Mouse (Mus musculus): ENCODE data around the gene Capza3. TPM values are rescaled to one million over a fixed set of nuclear protein-coding genes. Genes with fewer than 3 reads are reported as not detected.
A peak's percentile ranks its signal among the peaks of the same experiment; 100 is the strongest.

Capza3 gene
- total and polyA plus RNA-seq, 2 experiments from 2014 or later, result not detected

DNA sequence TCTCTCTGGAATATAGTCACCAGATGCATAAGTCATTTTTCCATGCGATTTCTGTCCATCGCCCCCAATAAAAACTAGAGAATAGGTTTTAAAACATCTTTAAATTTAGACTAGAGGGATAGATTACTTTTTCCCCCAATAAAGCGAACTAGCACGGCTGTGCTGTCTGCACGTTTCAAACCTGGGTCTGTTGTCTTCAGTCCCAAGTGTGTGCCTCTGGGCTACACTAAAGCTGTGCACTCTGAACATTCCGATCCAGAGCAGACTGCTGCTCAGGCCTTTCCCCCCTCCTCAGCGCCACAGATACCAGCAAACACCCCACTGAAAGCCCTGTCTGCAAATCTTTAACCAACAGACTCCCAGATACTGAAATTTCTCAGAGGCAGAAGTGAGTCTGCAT, 39.9 kb downstream of the Capza3 start:
- H3K36me3 ChIP-seq (ENCODE audit: insufficient read depth), result no peaks in the 10 kb centered on the region
- 0 out of 2 replicates have a peak, but pooled peaks cover 4% of the 10 kb centered on the region for H3K9me3 ChIP-seq (ENCODE audit: low read length)
- no peak overlapping the region for H3K4me2 ChIP-seq (ENCODE audit: low read depth)
- no peaks in the 10 kb centered on the region for H3K4me1 ChIP-seq (ENCODE audit: insufficient read depth)
- no peak overlapping the region for H3K4me3 ChIP-seq (ENCODE audit: low read depth, low read length)
- WGBS, result 89% methylated on average over 7 of the region's 7 CpGs
- H3K27me3 ChIP-seq (ENCODE audit: insufficient read depth, low read length), result no peaks in the 10 kb centered on the region
- ATAC-seq (no peak), DNase-seq (no peak)
- no peak overlapping the region for H3K9ac ChIP-seq
- no peak overlapping the region for H3K27ac ChIP-seq (ENCODE audit: low read depth, low read length)
- no peak for TF ChIP-seq CTCF (IDR thresholded peaks at IDR 0.05; ENCODE audit: low read depth)

DNA sequence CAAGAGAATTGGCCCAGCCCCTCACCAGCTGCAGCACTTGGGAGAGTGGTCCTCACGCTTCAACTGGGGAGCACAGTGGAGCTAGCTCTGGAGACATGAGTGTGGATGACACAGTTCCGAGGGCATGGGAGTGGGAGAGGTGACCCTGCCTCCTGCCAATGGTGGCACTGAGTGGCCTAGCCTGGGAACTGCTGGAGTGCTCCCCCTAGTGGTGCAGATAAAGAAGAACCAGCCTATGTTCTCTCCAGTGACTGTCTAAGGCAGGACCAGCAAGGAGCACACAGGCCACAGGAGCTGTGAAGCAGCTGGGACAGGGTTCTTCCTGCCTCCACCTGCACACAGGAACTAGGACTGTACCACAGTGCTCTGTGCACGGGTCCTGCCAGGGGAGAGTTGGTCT, 40.7 kb downstream of the Capza3 start:
- 82% methylated on average over 3 of the region's 3 CpGs for WGBS
- DNase-seq (no peak), ATAC-seq (no peak)
- Histone ChIP-seq H3K9ac (no peak overlapping the region), H3K4me1 (ENCODE audit: insufficient read depth) (no peaks in the 10 kb centered on the region), H3K9me3 (ENCODE audit: low read length) (0 out of 2 replicates have a peak, but pooled peaks cover 4% of the 10 kb centered on the region), H3K27me3 (ENCODE audit: insufficient read depth, low read length) (no peaks in the 10 kb centered on the region), H3K4me2 (ENCODE audit: low read depth) (no peak overlapping the region), H3K4me3 (ENCODE audit: low read depth, low read length) (no peak overlapping the region), H3K27ac (ENCODE audit: low read depth, low read length) (no peak overlapping the region), H3K36me3 (ENCODE audit: insufficient read depth) (no peaks in the 10 kb centered on the region)
- TF ChIP-seq CTCF (IDR thresholded peaks at IDR 0.05; ENCODE audit: low read depth), result peak; percentile 47

DNA sequence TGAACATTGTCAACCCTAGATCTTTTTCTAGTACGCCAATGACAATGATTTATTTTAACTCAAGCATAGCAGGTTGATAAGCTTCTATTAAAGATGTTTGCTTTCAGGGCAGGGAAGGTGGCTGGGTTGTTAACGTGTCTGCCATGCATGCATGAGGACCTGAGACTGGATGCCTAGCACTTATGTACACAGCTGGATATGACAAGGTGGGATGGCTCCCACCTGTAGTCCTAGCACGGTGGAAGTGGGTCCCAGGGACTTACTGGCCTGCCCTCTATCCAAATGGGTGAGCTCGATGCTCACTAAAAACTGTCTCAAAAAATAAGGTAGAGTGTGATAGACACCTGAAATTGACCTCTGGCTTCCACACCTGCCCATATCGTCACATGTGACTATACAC, 48.8 kb downstream of the Capza3 start:
- no peak for ATAC-seq
- TF ChIP-seq CTCF (IDR thresholded peaks at IDR 0.05; ENCODE audit: low read depth), result no peak
- Histone ChIP-seq H3K4me3 (ENCODE audit: low read depth, low read length) (no peak overlapping the region), H3K9ac (no peak overlapping the region), H3K4me2 (ENCODE audit: low read depth) (no peak overlapping the region), H3K27me3 (ENCODE audit: insufficient read depth, low read length) (no peaks in the 10 kb centered on the region), H3K4me1 (ENCODE audit: insufficient read depth) (no peaks in the 10 kb centered on the region), H3K27ac (ENCODE audit: low read depth, low read length) (no peak overlapping the region), H3K36me3 (ENCODE audit: insufficient read depth) (no peaks in the 10 kb centered on the region), H3K9me3 (ENCODE audit: low read length) (no peaks in the 10 kb centered on the region)
- no peak for DNase-seq
- WGBS, result 92% methylated on average over 5 of the region's 5 CpGs

Other genes with a start within 250 kb of the Capza3 start
- gene Plcz1, start 205 bp downstream of the Capza3 start, total RNA-seq (2014; rRNA removed), result 0.85 and 1.00 TPM in 2 replicates
- gene Plcz1, start 205 bp downstream of the Capza3 start, polyA plus RNA-seq (2015; fragmentation: Nextera tagmentation; extraction: Ambion mirVana), result 0.35 and 0.90 TPM in 2 replicates